Mouse (Mus musculus) v-Abl transformed pro-B cells (cell line): ENCODE measurements at regions not wholly inside any gene's neighbourhood (a gene's known extent, or its start where the extent isn't known, plus 50 kb on each side); places are given as distances from the start of the nearest gene placed in this dataset.
"Not testable (repeated sequence)": the region's sequence is repeated elsewhere in the genome, so short reads cannot be mapped to it uniquely, and the experiment has no call there.

Source experiments
- in situ Hi-C, 2 experiments: fragments of 400-800 bp; cut with MboI; formaldehyde crosslinking; loops; one replicate each; pipeline ENCODE4 v1.15.1; 2025; ENCODE audit not compliant: unreplicated experiment in 2 of 2

GRCm38 (mm10) chr17:4858304-4858703 is 135.8 kb upstream of the Arid1b start:
- in situ Hi-C loops, result no loop called here

GRCm38 (mm10) chr17:4864901-4865300 is 129.2 kb upstream of the Arid1b start:
- in situ Hi-C loops, result no loop called here

GRCm38 (mm10) chr17:4865621-4866020 is 128.5 kb upstream of the Arid1b start:
- in situ Hi-C loops, result no loop called here

GRCm38 (mm10) chr17:4866026-4866896 is 127.9 kb upstream of the Arid1b start:
- in situ Hi-C loops, result no loop called here

- in situ Hi-C loops, result no loop called here
Observed at GRCm38 (mm10) chr17:4867083-4867482, 127.0 kb upstream of the Arid1b start.

- in situ Hi-C loops, result no loop called here
Observed at GRCm38 (mm10) chr17:4867754-4868445, 126.2 kb upstream of the Arid1b start.

- in situ Hi-C loops, result no loop called here
Observed at GRCm38 (mm10) chr17:4868446-4868825, 125.7 kb upstream of the Arid1b start.

- in situ Hi-C loops, result no loop called here
Observed at GRCm38 (mm10) chr17:4868861-4869260, 125.3 kb upstream of the Arid1b start.

GRCm38 (mm10) chr17:4871267-4871666 is 122.9 kb upstream of the Arid1b start:
- in situ Hi-C loops, result no loop called here

GRCm38 (mm10) chr17:4874459-4874858 is 119.7 kb upstream of the Arid1b start:
- in situ Hi-C loops, result no loop called here

- in situ Hi-C loops, result no loop called here
Observed at GRCm38 (mm10) chr17:4875086-4876046, 118.8 kb upstream of the Arid1b start.

- in situ Hi-C loops, result no loop called here
Observed at GRCm38 (mm10) chr17:4876431-4876830, 117.7 kb upstream of the Arid1b start.

- in situ Hi-C loops, result no loop called here
Observed at GRCm38 (mm10) chr17:4881473-4881872, 112.7 kb upstream of the Arid1b start.

- in situ Hi-C loops, result no loop called here
Observed at GRCm38 (mm10) chr17:4884083-4884482, 110.0 kb upstream of the Arid1b start.

- in situ Hi-C loops, result no loop called here
Observed at GRCm38 (mm10) chr17:4884761-4885160, 109.4 kb upstream of the Arid1b start.

- in situ Hi-C loops, result not testable (repeated sequence)
Observed at GRCm38 (mm10) chr17:4887331-4887730, 106.8 kb upstream of the Arid1b start.

- in situ Hi-C loops, result no loop called here
Observed at GRCm38 (mm10) chr17:4889577-4889976, 104.6 kb upstream of the Arid1b start.

GRCm38 (mm10) chr17:4890131-4890530 is 104.0 kb upstream of the Arid1b start:
- in situ Hi-C loops, result no loop called here

GRCm38 (mm10) chr17:4891576-4891975 is 102.6 kb upstream of the Arid1b start:
- in situ Hi-C loops, result no loop called here

GRCm38 (mm10) chr17:4894756-4895330 is 99.3 kb upstream of the Arid1b start:
- in situ Hi-C loops, result not testable (repeated sequence)
